Mouse (Mus musculus) heart, adult 18-20 months (tissue): Measurements from ENCODE around the gene Anapc16. TPM values are rescaled to one million over a fixed set of nuclear protein-coding genes. Genes with fewer than 3 reads are reported as not detected.
"Not testable (repeated sequence)": the region's sequence is repeated elsewhere in the genome, so short reads cannot be mapped to it uniquely, and the experiment has no call there.

ENCODE experiments used
- DNase-seq, 2 experiments: peaks; one replicate each; pipeline ENCODE4 v3.0.0; 2021 to 2022; ENCODE audit warnings: mixed read lengths in 1 of 2
- total RNA-seq, 2 experiments: library from RNA; stranded (reverse); gene quantifications; 2 replicates each; pipeline ENCODE4 v1.2.3; 2021

Anapc16 gene
- total RNA-seq, 2 experiments from 2014 or later: 73.8 to 84.0 TPM

- DNase-seq: not testable (repeated sequence)
Observed at GRCm38 (mm10) chr10:60001663-60002062, 1.3 kb downstream of the Anapc16 start.

DNA sequence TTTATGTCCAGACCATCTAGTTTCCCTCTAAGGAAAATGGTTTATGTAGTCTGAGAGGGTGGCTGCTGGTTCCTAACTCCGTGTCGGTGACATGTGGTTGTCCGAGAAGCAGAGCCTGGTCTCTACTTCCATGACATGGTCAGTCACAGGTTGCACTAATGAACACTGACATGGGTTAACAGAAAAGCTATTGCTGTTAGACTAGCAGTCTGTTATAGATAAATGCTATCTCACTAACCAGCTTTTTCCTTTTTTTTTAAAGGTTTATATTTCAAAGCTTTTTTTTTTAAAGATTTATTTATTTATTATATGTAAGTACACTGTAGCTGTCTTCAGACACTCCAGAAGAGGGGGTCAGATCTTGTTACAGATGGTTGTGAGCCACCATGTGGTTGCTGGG is 3.9 kb downstream of the Anapc16 start:
- DNase-seq: no peak

- DNase-seq: peak; percentile 86 to 94
Observed at GRCm38 (mm10) chr10:59997591-59997990, 5.3 kb downstream of the Anapc16 start.

DNA sequence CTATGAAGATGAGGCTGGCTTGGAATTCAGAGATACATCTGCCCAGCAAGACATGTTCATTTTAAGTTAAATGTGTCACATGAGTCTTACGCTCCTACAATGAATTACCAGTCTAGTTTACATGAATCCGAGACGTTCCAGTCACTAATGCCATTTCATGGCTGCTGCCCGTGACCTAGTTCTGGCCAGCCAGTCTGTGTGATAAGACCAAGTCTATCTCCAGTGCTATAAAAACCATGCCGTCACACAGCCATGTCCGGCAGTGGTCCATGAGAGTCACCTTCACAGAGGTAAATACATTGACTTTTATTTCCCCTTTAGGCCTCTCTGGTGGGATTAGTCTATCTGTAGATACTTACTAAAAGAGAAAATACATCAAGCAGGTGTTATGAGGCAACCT is 7.0 kb downstream of the Anapc16 start:
- DNase-seq: peak; percentile 58 to 78

GRCm38 (mm10) chr10:59993813-59994212 is 9.1 kb downstream of the Anapc16 start:
- DNase-seq: not testable (repeated sequence)

DNA sequence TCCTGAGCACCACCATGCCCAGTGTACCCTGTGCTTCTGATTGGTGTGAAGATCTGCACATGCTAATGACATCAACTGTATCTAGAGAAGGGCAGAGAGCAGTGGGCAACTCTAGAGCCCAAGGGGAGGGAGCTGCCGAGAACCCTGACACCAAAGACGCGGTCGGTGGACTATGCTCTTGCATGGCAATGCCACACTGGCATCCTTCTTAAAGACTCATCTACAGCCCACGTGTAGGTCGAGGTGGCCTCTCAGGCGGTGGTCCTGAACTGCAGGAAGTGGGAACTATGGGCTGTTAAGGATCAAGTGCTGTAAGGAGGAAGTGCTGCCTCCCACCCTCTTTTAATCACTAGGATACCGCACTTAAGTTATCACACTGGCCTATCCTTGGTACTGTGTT is 10.9 kb downstream of the Anapc16 start:
- no peak for DNase-seq

GRCm38 (mm10) chr10:59991262-59991880 is 11.6 kb downstream of the Anapc16 start:
- peak; percentile 72 to 75 for DNase-seq

GRCm38 (mm10) chr10:59990393-59990792 is 12.5 kb downstream of the Anapc16 start:
- no peak for DNase-seq

- DNase-seq: peak; percentile 83 to 89
Observed at GRCm38 (mm10) chr10:59988036-59988435, 14.9 kb downstream of the Anapc16 start.

DNA sequence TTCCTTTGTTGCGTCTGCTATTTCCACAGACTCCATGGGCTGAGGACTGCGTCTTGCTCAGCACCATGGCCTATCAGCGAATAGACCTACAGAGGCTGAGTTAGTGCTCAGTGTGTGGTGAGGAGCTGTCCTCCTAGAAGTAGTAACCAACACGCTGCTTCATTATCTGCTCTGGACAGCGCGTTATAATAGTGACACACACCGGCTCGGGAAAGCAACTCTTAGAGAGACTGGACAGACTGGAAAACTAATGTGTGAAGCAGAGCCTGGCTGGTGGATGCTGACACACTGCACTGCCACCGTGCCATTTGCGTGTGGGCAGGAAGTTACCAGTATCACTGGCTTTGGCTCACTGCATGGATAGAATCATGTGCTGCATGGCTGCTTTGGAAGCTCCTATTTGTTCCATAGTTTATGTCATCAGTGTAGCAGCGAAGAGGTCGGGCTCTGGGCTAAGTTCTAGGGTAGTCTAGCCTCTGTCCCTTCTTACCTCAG is 20.5 kb downstream of the Anapc16 start:
- DNase-seq: no peak

GRCm38 (mm10) chr10:59981792-59982191 is 21.1 kb downstream of the Anapc16 start:
- DNase-seq: peak; percentile 79 to 80

DNA sequence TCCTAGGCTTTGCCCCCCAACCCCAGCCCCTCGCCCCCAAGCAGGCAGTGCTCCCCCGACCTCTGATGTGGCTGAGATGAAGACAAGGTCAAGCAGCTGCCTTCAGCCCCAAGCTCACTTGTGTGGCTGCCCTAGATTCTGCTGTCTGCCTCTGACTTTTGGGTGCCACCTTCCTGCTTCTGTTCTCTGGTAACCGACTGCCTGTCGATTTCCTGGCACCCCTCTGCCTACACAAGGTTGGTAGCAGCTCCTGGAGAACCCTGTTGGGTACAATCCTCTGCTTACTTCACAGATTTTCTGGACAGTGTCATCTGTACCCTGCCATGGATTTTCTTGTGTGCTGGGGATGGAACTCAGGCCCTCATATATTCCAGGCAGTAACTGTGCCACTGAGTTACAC is 21.6 kb downstream of the Anapc16 start:
- no peak for DNase-seq

DNA sequence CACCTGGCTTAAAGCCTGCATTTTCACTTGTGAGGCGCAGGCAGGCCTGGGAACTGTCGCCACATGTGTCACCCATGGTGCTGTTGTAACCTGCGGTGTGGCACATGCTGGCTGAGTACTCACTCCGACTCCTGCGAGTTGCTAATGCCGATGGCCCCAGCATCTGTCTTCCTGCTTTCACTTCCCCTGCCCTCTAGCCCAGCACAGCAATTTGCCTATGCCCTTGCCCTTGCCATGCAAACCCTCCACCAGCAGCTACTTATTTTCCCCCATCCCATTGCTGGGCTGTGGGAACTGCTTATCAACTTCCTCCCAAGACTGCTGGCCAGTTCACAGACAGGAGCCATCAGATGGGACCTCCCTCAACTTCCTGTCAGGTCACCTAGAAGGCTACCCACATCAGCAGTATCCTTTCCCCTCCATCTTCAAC is 22.1 kb downstream of the Anapc16 start:
- peak; percentile 72 to 85 for DNase-seq

- DNase-seq: peak; percentile 94
Observed at GRCm38 (mm10) chr10:59978873-59979743, 23.8 kb downstream of the Anapc16 start.

- peak; percentile 68 to 73 for DNase-seq
Observed at GRCm38 (mm10) chr10:59978401-59978800, 24.5 kb downstream of the Anapc16 start.

- DNase-seq: peak; percentile 72 to 73
Observed at GRCm38 (mm10) chr10:59977715-59978343, 25.1 kb downstream of the Anapc16 start.

GRCm38 (mm10) chr10:59977141-59977540 is 25.8 kb downstream of the Anapc16 start:
- no peak for DNase-seq

- peak; percentile 79 to 82 for DNase-seq
Observed at GRCm38 (mm10) chr10:59974786-59975185, 28.1 kb downstream of the Anapc16 start.

DNA sequence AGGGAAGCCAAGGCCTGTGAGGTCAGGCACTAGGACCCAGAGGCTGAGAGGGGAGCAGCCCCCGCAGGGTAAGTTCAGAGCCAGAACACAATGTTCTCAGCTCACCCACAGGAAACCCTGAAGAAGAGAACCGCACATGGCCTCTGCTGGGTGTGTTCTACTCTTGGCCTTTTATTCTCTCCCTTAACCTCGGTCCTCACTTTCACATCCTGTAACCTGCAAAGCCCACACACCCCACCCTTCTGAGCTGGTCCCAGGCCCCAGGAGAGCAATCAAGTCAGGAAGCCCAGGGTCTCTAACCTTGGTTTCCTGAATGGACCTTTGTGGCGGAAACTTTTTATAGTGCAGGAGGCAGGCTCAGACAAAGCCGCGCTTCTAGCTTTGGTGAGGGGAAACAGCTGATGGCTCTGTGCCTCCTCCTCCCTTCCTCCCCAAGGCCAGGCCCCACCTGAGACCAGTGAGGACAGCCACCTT is 28.7 kb downstream of the Anapc16 start:
- DNase-seq: peak; percentile 92 to 96

- no peak for DNase-seq
Observed at GRCm38 (mm10) chr10:59973400-59973799, 29.5 kb downstream of the Anapc16 start.

- DNase-seq: no peak
Observed at GRCm38 (mm10) chr10:59972999-59973398, 29.9 kb downstream of the Anapc16 start.

DNA sequence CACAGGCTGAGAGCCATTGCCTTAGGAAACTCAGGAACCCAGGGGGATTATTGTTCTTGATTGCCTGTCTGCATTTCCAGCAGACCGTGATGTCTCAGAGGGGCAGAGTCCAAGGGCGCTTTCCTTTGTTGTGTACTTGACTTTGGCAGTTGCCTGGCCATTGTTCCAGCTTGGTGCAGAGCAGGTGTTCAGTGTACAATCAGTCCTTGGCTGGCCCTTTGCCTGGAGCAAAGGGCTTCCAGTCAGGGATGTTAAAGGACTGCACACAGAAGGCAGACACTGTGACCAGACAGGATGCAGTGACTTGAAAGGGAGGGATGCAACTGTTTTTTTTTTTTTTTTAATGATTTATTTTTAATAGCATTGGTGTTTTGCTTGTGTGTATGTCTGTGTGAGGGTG is 30.4 kb downstream of the Anapc16 start:
- DNase-seq: peak; percentile 83 to 94

- no peak for DNase-seq
Observed at GRCm38 (mm10) chr10:59971813-59972212, 31.1 kb downstream of the Anapc16 start.
